Mouse (Mus musculus) 3T3-L1 (cell line): Measurements from ENCODE around the gene Kcnn4.

Experiments used
- DNase-seq: peaks from one replicate; pipeline ENCODE4 v3.0.0-alpha.2; 2015; ENCODE audit warnings: low read depth, low spot score

The Kcnn4 gene

GRCm38 (mm10) chr7:24366716-24367632 is 3.1 kb upstream of the Kcnn4 start:
- no peak for DNase-seq

DNA sequence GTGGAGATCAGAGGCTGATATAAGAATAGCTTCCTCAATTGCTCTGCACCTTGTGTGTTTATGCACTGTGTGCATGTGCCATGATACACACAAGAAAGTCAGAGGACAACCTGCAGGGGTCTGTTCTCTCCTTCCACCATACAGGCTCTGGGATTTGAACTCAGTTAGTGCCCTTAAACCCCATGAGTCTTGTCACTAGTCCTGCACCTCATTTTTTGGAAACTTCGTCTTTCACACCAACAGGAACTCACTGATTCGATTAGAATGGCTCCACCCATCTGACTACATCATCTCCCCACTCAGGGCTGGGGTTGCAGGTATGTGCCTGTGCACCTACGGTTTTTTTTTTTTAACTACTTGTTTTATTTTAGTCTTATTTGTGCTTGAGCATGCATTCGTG is 1.8 kb upstream of the Kcnn4 start:
- DNase-seq, result no peak

DNA sequence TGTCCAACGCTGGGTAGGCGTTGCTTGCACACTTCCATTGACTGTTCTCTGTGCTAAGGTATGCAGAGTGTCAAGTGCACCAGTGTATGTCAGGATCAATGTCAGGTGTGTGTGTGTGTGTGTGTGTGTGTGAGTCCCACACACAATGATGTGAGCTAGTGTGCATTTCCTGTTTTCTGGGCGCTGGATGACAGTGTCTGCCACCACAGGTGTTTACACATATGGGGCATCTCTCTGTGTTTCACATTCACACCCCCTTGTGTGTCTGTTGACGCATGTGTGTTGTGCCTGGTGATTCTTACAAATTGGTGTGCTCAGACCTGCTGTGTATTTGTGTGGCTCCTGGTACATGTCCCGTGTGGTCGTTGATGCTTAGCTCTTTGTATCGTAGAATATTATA is 1.1 kb upstream of the Kcnn4 start:
- DNase-seq, result no peak

GRCm38 (mm10) chr7:24371012-24371808 is 1.1 kb downstream of the Kcnn4 start:
- no peak for DNase-seq

- no peak for DNase-seq
Observed at GRCm38 (mm10) chr7:24371809-24372145, 1.7 kb downstream of the Kcnn4 start.

GRCm38 (mm10) chr7:24372300-24372699 is 2.2 kb downstream of the Kcnn4 start:
- no peak for DNase-seq

GRCm38 (mm10) chr7:24372786-24373185 is 2.7 kb downstream of the Kcnn4 start:
- DNase-seq, result no peak

GRCm38 (mm10) chr7:24373538-24374379 is 3.7 kb downstream of the Kcnn4 start:
- no peak for DNase-seq

DNA sequence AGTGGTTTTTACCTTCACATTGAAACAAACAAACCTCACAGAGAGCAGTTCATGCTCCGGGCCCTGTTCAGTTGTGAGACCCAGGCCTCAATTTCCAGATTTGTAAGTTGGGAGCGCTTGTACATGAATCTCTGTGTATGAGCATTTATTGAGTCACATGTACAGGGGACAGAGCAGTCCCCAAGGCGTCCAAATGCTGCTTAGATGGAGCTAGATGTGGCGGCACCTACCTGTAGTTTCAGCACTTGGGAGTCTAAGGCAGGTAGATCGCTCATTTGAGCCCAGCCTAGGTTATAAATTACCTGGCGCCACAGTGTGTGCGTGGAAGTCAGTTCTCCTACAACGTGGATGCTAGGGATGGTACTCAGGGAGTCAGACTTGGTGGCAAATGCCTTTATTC is 6.4 kb downstream of the Kcnn4 start:
- no peak for DNase-seq

DNA sequence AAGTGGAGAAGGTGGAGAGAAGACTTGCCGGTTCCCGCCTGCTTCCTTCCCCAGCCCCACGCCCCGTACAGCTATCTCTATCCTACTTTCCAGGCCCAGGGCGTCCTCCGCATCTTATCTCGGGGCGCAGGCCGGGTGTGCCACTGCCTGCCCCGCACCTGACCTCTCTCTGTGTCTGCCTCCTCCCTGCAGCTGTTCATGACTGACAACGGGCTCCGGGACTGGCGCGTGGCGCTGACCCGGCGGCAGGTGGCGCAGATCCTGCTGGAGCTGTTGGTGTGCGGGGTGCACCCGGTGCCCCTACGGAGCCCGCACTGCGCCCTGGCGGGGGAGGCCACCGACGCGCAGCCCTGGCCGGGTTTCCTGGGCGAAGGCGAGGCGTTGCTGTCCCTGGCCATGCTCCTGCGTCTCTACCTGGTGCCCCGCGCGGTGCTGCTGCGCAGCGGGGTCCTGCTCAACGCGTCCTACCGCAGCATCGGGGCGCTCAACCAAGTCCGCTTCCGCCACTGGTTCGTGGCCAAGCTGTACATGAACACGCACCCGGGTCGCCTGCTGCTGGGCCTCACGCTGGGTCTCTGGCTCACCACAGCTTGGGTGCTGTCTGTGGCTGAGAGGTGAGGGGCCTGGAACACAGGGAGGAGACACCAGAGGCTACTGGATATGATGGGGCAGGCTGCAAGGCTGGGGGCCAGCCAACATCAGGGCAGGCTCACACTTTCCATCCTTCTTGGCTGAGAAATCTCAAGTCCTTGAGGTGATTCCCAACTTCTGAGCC is 7.2 kb downstream of the Kcnn4 start:
- DNase-seq, result no peak

DNA sequence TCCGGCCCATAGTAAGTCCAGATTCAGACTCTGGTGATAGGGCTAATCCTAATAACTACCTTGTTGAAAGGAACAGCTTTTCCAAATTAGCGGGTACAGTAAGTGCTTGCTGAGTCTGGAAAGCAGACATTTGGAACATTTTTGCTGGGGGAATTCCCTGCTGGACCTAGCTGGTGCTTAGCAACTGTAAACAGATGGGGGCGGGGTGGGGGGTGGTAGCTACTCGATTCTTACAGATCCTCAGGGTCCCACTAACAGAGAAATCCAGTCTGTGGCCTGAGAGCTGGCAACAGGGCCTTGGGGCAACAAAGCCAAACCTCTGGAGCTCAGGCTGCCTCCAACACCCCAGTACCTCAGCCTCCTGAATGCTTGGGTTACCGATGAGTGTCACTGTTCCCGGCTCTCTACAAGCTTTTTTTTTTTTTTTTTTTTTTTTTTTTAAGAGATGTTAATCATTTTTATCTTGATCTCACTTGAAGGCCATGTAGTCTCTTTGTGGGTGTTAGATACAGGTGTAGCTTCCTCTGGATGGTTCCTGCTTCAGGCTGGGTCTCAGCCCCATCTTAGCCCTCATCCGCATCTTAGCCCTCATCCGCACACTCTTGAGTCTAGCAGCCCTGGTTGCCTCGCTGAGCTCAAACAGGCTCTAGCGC is 8.1 kb downstream of the Kcnn4 start:
- no peak for DNase-seq

- DNase-seq, result no peak
Observed at GRCm38 (mm10) chr7:24379934-24380333, 9.9 kb downstream of the Kcnn4 start.

DNA sequence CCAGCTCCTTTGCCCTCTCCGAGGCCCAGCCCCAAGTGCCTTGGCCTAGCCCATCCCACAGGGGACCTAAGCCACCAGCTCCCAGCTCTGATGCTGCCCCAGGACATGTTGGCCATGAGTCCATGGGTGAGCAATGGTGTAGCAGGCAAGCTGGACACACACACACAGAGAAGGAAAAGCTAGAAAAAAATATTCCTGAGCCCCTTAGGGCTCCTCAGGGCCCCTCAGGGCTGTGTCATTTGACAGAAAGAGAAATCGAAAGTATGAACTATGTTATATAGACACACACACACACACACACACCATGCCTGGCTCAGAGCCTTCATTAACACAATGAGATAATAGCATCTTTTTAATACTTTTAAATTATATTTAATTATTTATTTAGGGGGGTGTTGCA is 10.3 kb downstream of the Kcnn4 start:
- no peak for DNase-seq

GRCm38 (mm10) chr7:24382730-24383372 is 12.8 kb downstream of the Kcnn4 start:
- no peak for DNase-seq

DNA sequence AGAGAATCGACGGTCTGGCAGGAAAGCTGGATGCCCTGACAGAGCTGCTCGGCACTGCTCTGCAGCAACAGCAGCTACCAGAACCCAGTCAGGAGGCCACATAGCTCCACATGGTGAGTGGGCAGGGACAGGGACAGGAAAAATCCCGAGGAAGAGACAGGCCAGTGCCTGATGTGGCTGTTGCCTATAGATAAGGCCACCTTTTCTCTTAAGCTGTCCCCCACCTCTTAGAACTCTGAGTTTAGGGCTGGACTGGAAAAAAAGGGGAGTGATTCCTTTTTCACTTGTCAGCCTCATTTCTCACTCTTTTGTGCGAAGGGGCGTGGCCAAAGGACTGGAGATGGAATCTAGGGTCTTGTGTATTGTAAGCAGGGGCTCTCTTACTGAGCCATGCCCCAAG is 14.0 kb downstream of the Kcnn4 start:
- DNase-seq, result no peak

- peak; percentile 62 for DNase-seq
Observed at GRCm38 (mm10) chr7:24384827-24385226, 14.8 kb downstream of the Kcnn4 start.

DNA sequence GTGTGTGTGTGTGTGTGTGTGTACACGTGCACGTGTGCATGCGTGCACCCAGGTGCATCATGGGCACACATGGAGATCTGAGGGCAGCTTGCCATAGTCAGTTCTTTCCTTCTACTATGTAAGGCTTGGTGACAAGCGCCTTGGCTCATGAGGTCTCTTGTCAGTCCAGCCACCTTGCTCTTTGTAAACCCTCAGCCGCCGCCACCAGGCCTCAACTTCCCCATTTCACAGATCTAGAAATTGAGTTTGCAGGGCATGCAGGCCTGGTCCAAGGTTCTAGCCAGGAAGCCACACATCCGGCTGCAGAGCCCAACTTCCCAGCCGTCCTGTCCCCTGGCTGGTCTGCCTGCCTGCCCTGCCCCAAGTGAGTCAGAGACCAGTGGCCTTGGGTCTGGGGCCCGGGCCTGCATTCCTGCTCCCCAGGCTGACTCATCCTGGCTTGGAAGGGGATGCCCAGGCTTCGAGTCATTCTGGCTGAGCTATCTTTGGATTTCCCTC is 17.0 kb downstream of the Kcnn4 start:
- DNase-seq, result peak; percentile 93

GRCm38 (mm10) chr7:24389516-24390187 is 19.6 kb downstream of the Kcnn4 start:
- DNase-seq, result no peak

GRCm38 (mm10) chr7:24390512-24390911 is 20.4 kb downstream of the Kcnn4 start:
- DNase-seq, result peak; percentile 45
